Mouse (Mus musculus) G1E-ER4 (cell line): ENCODE measurements around the gene Ipmk. TPM values are rescaled to one million over a fixed set of nuclear protein-coding genes. Genes with fewer than 3 reads are reported as not detected.

ENCODE experiments used
- GATA1 ChIP-seq: IDR thresholded peaks from one replicate; pipeline ENCODE4 v1.8.0; 2012; ENCODE audit warnings: low read length, inconsistent platforms
- polyA plus RNA-seq: library from polyadenylated mRNA; stranded (reverse); fragments of >175 nt; gene quantifications from 2 replicates; pipeline ENCODE4 v1.2.3, GENCODE M21; 2012

Ipmk gene
- polyA plus RNA-seq, 1 experiment = 17.1 TPM

- no peak for TF ChIP-seq GATA1
These were observed 79.2 kb downstream of the Ipmk start for GRCm38 (mm10) chr10:71426740-71427139.

GRCm38 (mm10) chr10:71427381-71427780 is 79.8 kb downstream of the Ipmk start:
- TF ChIP-seq GATA1 = no peak

- TF ChIP-seq GATA1 = no peak
These were observed 80.8 kb downstream of the Ipmk start for GRCm38 (mm10) chr10:71428246-71428864.

GRCm38 (mm10) chr10:71430661-71431060 is 83.1 kb downstream of the Ipmk start:
- TF ChIP-seq GATA1 = no peak

GRCm38 (mm10) chr10:71443086-71443485 is 95.5 kb downstream of the Ipmk start:
- TF ChIP-seq GATA1 = no peak

GRCm38 (mm10) chr10:71447661-71448060 is 100.1 kb downstream of the Ipmk start:
- no peak for TF ChIP-seq GATA1

GRCm38 (mm10) chr10:71448284-71448683 is 100.7 kb downstream of the Ipmk start:
- TF ChIP-seq GATA1 = no peak

GRCm38 (mm10) chr10:71455355-71455754 is 107.8 kb downstream of the Ipmk start:
- TF ChIP-seq GATA1 = no peak

- no peak for TF ChIP-seq GATA1
These were observed 116.9 kb downstream of the Ipmk start for GRCm38 (mm10) chr10:71464417-71464816.

- TF ChIP-seq GATA1 = no peak
These were observed 120.8 kb downstream of the Ipmk start for GRCm38 (mm10) chr10:71468315-71468714.

GRCm38 (mm10) chr10:71469751-71470150 is 122.2 kb downstream of the Ipmk start:
- TF ChIP-seq GATA1 = no peak

- no peak for TF ChIP-seq GATA1
These were observed 124.5 kb downstream of the Ipmk start for GRCm38 (mm10) chr10:71472033-71472432.

- no peak for TF ChIP-seq GATA1
These were observed 126.0 kb downstream of the Ipmk start for GRCm38 (mm10) chr10:71473590-71473989.

- TF ChIP-seq GATA1 = no peak
These were observed 129.0 kb downstream of the Ipmk start for GRCm38 (mm10) chr10:71476471-71477080.

- TF ChIP-seq GATA1 = no peak
These were observed 129.6 kb downstream of the Ipmk start for GRCm38 (mm10) chr10:71477147-71477546.

GRCm38 (mm10) chr10:71479700-71480325 is 132.2 kb downstream of the Ipmk start:
- TF ChIP-seq GATA1 = no peak

Other genes with a start within 250 kb of the Ipmk start
- not detected in 2 replicates for gene Bicc1, start 188.1 kb upstream of the Ipmk start, polyA plus RNA-seq
- gene Tfam, start 109.5 kb upstream of the Ipmk start, polyA plus RNA-seq = 8.4 and 14.2 TPM in 2 replicates
- gene Ube2d1, start 62.5 kb upstream of the Ipmk start, polyA plus RNA-seq = not detected in 2 replicates
- 44.1 and 62.1 TPM in 2 replicates for gene Cisd1, start 2.8 kb upstream of the Ipmk start, polyA plus RNA-seq